Mouse (Mus musculus): ENCODE data around the gene Map3k5. TPM values are rescaled to one million over a fixed set of nuclear protein-coding genes. Genes with fewer than 3 reads are reported as not detected.

Map3k5 gene
- polyA plus RNA-seq, 2 experiments from 2014 or later, result 13.6 to 14.5 TPM

DNA sequence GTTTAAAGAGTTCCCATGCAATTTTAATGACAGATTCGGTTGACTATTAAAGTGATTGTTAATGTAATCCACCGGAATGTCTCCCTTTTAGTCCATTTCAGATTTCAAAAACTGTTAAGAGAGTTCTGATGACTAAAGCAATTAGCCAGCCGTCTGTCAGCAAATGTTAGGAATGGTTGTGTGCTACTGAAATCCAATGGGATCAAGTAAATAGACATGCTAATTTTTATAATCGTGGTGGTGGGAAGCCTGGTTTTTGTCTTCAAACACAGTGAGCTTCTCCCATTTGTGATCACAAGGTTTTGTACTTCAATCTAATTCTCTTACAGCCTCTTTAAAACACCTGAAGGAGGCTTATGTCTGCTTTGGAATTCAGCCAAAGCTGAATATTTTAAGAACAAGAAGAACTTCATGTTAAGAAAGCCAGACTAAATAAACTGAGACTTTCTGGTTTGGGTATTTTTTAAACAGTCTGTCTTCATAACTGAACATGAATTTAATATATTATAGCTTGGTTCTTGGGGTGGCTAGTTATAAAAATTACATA lies 1.6 kb downstream of the Map3k5 start:
- no peak for ATAC-seq

DNA sequence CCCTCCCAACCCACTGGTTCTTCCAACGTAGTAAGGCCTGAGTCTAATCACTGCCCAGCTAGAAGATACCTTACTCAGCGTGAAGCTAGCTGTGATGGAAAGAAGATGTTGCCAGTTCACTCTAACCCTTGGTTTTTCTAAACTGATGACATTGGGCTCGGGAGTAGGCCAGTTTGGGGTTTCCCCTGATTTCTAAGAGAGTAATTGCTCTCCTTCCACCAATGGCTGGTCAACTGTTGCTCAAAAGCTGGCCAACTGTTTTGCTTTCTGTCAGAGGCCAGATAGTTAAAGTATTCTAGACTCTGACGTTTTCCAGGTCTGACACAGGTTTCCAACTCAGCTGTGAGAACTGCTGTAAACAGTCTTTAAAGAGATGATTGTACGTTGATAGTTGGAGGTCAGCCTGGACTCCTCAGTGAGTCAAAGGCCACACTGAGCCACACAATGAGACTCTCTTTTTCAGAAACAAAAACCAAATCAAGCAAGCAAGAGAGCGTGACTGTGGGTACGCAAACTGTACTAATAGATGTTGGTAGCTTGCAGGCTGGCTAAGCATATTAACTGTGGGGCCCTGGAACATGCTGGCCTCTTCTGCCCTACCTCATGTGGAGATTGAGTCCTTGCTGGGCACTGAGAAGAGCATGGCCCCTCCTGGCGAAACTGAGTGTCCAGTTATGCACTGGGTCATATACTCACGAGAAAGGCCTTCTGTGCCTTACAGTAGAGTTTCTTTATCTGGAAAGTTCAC lies 2.9 kb downstream of the Map3k5 start:
- ATAC-seq, result no peak

DNA sequence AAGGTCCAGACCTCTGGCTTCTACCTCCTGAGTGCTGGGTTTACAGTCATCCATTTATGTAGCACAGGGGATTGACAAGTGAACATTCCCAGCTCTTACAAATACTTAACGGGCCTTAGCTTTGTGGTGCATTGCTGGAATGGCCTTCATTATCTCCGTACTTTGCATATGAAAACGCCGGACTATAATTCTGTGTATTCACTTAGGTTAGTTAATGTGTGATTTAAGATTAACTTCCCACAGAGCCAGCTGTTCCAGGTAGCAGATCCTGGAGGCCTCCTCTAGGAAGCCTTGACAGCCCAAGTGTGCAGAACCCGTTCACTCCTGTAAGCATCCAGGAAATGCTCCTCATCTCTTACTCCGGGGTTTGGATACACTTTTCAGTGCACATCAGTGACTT lies 4.5 kb downstream of the Map3k5 start:
- no peak for ATAC-seq

DNA sequence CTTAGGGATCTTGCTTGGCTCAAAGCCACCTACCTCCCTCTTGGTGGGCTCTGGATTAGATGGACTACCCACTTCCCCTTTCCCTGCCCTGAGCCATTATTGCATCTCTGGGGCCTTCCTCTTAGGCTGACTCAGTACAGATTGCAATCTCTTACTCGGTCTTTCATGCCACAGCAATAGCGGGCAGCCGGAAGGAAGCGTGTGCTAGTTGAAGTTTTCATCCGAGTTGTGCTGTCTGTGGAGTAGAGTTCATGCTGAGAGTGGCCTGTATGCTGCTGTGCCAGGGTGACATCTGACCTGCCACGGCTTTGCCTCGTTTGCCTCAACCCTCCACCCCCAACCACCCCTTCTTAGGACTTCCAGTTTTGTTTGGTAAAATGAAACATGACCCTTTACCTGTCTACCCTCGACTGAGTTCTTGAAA lies 5.0 kb downstream of the Map3k5 start:
- peak; percentile 83 for ATAC-seq

DNA sequence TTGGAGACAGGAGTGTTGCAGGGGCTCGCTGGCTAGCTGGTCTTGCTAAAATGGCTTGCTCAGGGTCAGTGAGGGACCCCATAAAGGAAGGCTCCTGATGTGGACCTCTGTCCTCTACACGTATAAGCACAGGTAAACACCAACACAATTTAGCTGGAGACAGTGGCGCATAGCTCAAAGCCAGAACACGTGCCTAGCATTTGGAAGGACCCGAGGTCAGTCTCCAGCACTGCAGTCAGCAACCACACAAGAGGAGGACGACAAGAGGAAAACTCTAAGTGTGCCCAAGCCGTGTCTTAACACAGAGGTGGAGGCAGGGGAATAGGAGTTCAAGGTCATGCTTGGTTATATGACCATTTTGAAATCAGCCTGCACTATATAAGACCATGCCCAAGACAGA lies 5.9 kb downstream of the Map3k5 start:
- ATAC-seq, result no peak

DNA sequence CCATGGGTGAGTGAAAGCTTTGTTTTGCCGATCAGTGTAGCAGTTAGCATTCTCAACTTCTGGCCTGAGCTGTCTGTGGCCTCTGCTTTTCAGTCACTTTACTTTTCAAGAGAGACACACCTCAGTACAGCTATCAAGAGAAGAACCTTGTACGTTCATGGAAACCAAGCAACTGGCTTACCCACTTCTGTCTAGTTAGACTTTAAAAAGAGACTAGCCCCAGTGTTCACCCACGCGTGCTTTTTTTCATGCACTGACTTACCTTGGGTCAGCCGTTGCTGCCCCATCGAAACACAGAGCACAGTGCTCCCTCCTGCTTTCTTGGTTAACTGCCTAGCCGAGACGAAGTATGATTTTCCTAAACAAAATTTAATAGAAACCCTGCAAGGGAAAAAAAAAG lies 6.4 kb downstream of the Map3k5 start:
- no peak for ATAC-seq

DNA sequence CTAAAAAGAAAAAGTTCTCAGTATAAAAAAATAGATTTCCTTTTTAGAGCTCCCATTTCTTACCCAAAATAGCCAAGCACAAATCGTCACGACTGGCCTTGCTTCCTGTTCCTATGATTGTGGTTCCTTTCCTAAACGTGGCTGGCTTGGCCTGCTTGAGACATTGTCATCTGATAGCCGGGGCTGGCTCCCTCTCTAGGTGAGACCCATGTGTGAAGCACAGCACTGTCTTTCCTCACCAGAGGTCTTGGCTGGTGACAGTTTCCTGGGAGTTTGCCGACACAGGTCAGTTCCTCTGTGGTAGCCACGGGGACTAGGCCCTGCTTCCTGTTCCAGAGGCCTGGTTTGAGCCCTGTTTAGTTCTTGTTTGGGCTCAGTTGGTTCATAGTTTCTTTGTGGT lies 6.8 kb downstream of the Map3k5 start:
- ATAC-seq, result no peak

DNA sequence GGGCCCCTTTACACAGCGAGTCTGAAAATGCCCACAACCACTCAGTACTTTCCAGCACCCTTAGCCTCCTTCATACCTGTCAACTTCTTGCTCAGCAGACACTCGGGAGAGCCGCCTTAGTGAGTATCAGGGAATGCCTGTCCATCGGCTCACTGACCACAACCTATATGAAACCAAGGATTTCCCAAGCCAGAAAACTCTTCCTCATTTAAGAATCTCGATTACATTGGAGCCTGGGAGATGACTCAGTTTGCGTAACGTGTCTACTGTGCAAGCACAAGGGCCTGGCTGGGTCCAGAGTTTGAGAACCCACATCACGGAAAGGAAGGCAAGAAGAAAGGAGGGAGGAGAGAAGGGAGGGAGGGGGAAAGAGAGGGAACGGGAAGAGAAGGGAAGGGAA lies 7.6 kb downstream of the Map3k5 start:
- ATAC-seq, result no peak

DNA sequence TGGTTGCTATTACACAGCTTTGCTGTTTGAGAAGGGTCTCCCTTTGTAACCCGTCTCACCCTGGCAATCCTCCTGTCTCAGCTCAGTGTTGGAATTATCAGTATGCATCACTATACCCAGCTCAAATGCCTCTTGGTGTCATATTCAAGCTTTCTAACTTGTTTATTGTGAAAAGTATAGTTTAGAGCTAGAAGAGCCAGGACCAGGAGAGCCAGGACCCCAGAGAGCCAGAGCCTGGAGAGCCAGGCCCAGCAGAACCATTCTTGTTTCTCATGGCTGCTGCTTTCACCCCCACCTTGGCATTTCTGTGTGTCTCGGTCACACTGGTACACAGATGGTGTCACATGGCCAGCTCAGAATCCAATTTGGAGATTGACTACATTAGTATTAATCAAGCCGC lies 8.3 kb downstream of the Map3k5 start:
- no peak for ATAC-seq

DNA sequence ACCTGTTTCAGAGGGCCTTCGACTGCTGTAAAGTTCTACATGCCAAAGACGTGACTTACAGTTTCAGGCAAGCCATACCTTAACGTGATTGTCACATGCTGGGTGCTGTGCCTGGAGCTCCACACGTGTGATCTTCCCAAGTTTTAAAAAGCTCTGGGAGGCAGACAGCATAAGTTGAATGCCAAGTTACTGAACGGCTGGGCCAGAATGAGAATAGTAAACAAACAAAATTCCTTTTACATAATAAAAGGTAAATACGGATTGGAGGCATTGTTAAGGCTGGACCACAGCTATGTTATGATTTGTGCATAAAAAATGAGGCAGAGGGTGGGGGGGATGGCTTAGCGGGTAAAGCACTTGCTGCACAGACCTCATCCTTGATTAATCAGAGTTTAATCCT lies 11.4 kb downstream of the Map3k5 start:
- no peak for ATAC-seq

DNA sequence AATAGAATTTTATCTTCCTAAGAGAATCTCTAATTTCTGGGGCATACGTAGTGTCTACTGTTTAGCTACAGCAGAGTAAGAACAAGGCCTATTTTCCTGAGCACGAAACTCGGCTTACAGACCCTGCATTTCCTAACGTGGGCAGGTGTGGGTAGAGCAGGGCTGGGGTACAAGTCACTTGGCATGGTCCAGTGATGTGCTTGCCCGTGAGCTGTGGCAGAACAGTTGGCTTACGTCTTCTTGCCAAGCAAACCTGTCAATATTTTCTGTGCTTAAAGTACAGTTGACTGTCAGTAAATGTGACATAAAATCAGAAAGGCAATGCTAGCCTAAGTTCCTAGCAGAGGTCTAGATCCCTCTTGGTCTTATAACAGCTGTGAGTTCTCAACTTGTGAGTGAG lies 12.4 kb downstream of the Map3k5 start:
- no peak for ATAC-seq

DNA sequence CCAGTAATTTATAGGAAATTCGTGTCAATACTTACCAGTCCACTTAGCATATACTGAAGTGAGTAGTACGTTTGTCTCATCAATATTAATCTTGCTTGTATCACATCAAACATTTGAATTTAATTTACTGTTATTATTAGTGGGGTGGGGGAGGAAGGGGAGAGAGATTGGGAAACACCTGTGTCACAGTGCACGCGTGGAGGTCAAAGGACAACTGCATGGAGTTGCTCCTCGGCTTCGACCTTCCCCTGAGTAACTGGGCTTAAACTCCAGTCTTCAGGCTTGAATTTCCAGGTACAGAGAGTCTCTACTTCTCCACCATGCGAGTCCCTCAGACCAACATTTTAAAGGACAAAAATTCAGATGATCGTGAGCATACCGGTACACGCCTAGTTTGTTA lies 13.2 kb downstream of the Map3k5 start:
- no peak for ATAC-seq

DNA sequence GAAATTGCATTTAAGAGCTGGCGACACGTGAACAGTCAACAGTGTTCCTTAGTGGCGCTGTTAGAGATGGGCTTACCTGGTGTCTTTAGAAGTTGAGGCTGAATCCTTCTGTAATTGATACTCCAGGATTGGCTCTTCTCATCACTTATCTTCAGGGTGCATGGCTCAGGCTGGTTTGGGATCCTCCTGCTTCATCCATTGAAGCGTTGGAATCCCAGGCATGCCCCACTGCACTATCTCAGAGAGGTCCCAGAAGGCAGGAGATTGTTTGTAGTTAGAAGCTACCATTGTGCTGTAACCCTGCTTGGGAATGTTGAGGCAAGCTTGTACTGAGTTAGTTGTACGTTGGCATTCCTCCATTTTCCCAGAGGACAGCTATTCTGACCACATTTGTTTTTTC lies 13.6 kb downstream of the Map3k5 start:
- ATAC-seq, result no peak

DNA sequence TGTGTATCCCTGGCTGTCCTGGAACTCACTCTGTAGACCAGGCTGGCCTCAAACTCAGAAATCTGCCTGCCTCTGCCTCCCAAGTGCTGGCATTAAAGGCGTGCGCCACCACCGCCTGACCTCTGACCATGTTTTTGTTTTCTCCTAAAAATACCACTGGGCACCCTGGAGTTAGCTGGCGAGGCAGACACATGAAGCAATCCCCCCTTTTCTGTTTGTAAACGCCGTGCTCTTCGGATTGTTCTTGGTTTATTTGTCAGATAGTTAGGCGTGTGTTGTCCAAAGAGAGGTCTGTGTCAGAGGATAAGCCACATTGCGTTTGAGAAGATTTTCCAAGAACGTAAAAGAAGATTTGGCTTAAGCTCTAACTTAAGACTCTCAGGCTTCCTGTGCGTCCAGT lies 14.1 kb downstream of the Map3k5 start:
- no peak for ATAC-seq

DNA sequence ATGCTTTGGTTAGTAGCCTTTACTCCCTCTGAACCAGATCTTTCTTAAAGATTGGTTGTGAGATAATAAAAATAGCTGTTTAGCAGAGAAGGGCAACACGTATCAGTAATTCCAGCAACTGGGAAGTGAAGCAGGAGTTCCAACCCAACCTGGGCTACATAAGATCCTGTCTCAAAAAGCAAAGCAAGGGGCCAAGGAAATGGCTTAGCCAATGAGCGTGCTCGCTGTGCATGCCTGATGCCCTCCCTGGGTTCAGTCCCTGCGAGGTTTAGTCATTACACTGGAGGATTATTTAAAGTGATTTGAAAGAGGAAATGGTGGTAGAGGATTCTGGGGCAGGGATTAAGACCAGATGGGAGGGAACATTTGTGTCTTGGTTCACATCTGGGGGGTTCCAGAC lies 14.8 kb downstream of the Map3k5 start:
- no peak for ATAC-seq

DNA sequence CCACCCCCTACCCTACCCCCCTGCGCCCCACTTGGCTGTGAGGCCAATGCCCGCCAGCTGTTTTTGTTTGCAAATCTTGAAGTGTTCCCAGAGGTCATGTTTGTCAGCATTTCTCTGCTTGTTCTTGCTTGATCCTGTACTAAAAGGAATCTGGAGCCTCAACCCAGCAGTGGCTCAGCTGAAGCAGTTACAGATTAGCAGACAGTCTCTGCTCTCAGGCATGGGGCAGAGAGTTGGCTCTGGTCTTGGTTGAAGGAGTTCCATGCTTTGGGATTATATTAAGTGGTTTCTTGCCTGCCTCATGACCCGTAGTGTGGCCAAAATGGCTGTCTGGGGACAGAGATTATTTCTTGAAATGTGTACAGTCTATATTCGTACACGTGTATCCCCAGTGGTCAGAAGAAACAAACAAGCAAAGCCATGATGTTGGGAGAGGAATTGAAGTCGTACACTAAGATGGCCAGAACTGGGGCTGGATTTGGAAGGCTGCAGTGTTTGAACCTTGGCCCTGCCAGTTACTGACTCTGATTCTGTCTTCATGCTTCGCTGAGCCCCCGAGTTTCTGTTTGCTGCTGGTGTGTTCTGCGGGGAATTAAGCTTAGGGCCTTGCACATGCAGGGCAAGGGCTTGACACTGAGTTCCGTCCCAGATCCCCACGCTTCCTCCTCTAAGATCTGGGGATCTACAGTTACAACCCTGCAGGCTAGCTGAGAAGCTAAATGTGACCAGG lies 18.9 kb downstream of the Map3k5 start:
- ATAC-seq, result no peak

DNA sequence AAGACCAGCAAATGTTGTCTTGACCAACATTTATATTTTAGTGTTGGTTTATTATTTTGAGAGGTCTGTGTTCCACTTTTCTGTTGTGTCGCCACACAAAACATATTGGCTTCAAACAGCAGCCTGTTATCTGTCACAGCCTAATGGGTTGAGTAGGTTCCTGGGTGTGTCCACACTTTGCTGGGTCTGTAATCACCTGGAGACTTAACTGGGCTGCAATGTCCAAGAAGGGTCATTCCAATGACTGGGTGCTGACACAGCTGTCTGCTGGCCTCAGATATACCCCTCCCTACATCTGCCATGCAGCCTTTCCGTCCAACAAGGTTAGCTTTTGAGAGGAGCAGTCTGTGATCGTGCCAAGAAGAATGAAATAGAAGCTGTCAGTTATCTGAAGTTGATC lies 20.3 kb downstream of the Map3k5 start:
- ATAC-seq, result no peak

DNA sequence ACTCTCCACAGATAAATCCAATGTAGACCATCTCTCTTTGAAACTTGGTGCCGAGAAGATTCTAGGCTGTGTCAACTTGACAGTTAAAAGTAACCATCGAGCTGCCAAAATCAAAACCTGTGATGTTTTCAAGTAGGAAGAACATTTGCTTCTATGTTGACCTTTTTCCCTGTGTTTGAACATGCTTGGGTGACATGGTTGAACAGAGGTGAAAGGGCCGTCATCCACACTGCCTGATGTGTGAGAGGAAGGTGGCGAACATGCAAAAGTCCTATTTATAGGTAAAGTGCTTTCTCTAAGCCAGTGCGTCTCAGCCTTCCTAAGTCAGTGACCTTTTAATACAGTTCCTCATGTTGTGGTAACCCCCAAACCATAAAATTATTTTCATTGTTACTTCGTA lies 21.5 kb downstream of the Map3k5 start:
- no peak for ATAC-seq

DNA sequence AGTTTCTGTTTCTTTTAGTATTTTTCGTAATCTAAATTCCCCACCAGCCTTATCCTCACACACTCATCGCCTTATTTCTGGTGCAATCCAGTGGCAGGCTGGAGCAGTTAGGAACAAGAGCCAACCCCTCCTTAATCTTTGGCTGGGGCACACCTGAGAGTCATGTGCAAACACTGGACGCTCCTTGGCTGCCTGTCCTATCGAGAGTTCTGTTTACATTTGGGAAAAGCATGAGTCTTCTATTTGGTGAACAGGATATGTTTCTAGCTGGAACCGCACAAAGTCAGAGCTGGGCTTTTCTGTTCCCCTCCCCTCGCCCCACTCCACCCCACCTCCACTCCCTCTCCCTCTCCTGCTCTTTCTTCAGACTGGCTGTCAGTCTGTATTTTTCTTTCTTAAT lies 22.5 kb downstream of the Map3k5 start:
- ATAC-seq, result no peak

DNA sequence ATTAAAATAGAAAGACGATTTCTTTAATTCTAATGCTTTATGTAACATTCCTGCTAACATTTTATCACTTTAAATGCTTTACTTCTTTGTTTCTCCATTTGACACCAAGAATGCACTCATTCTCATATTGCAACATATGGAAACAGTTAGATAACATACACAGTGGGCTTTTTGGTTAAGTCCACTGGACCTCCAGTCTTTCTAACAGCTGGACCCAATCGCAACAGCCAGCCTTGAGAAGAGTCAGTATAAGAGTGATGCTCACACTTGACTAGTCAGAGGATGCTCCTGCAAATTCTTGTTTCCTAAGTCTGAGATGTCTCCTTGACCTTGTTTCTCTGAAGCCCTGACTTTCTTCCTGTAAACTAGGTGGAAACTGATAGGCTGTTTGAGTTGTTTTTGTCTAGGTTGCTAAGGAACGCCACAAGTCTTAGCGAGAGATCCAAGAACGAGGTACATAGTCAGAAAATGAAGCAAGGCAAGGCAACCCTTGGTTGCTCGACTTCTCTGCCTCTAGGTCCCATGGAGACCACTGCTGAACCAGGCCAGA lies 26.6 kb downstream of the Map3k5 start:
- ATAC-seq, result no peak

DNA sequence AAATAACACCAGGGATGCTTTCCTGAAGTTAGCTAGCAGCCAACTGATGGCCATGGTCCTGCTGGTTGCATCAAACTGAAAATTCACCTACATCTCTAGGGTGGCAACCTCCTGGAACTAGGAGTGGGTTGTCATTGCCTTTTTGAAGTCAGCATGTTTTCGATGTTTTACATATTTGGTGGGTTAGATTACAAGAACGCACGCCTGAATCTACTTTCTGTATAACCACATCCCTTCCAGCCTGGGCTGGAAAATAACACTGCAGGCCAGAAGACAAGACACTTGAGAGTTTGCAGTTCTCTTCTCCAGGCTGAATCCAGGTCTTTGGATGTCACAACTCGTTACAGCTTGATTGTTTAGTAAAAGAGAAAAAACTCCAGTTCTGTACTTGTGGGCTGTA lies 28.5 kb downstream of the Map3k5 start:
- peak; percentile 83 for ATAC-seq

DNA sequence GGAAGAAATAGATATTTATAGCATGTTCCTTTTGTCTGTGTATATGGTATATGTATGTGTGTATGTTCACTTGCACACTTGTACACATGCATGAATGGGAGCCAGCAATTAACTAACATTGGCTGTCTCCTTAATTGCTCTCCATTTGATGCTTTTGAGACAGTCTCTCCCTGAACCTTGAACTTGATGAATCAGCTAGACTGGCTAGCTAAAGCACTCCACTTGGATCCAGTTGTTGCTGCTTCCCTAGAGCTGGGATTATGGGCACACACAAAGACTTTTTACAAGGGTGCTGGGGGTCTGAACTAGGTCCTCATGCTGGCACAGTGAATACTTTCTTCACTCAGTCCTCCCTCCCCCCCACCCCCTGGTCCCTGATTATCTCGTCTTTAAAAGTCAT lies 28.9 kb downstream of the Map3k5 start:
- ATAC-seq, result no peak

DNA sequence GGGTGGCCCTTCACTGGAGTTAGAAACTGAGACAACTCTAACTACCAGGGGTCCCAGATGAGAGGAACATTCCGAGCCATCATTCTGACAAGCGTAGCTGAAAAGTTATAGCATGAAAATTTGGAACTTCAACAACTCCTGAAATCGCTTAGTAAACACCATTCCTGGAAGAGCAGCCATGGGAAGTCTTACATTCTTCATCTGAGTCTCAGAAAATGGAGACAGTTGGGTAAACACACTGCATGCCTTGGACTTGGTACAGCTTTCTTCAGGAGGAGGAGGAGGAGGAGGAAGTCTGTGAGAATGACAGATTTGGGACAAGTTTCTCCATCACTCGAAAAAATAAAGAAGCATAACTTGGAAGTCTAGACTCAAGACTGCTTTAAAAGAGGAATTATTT lies 29.8 kb downstream of the Map3k5 start:
- ATAC-seq, result no peak

DNA sequence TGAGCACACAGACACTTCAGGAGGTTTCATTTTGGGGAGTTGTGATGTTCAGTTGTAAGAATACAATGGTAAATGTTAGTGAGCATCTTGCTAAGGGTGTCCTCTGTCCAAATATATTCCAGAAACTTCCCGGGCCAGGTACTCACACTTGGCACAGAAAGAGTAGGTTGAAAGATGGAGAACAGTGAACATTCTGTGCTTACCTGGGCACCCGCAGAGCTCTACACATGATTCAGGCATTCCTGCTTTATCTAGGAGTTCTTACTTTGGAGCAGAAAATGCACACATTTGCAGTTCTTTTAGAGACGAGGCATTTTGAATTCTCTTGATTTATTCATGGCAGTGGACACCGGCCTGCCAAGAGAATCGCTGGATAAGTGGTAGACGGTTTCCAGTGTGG lies 32.3 kb downstream of the Map3k5 start:
- no peak for ATAC-seq
